Mouse (Mus musculus) inflammation-experienced regulatory T-cells, adult 16 weeks (primary cell): ENCODE data around the gene Lipm. TPM values are rescaled to one million over a fixed set of nuclear protein-coding genes. Genes with fewer than 3 reads are reported as not detected.

Experiments
- polyA plus RNA-seq: library from polyadenylated mRNA; unstranded; fragments of 100-300 nt; shearing (Covaris generic); gene quantifications from one replicate; pipeline ENCODE4 v1.2.1, GENCODE M21; 2017

Lipm gene
- not detected for polyA plus RNA-seq

DNA sequence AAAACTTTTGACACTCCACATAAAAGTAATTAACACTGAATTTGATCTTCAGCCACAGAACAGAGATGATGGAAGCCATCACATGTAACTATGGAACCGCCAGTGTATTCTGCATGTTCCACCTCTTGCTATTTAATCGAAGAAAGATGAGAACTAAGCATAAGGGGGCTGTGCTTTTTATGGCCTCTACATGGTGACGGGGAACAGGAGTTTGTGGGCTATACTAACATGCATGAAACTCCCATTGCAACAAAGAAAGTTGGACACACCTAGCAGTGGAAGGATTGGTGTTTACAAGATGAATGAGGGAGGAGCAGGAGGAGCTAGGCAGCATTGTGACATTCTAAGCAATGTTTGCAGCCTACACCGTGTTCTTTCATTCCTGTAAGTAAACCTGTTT, at the start of gene Lipm:
Lipm (plus strand) TSS at position 301 of the 400 bp plus-strand sequence.

DNA sequence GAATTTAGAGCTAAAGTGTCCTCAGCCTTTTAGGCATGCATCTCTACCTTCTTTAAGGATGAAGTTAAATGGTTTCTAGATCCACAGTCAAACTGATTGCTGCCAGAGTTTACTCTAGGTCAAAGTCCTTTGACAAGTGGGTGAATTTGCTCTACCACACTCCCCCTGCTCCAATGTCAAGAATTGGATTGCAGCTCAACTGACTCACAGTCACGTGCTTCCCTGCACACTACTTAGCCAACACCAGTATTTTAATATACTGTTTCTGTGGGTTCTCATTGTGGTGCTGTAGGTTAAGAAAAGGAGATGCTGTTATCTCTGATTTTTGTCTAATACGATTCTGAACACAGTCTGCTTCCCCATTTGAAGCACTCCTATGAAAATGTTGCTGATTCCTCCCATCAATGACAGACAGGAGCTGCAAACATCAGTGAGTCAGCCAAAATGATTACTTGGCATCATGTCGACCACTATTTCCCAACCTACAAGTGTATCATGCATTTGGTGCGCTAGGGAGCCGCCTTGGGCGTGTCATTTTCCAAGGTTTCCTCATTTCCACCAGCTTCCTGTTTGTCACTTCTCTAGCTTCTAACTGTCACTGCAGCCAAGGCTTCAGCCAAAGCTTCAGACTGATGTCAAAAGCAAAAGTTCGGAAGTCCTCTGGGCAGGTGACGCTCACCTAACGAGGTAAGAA, 33.8 kb upstream of the Lipm start, which contains the start of gene Lipn:
Lipn (plus strand) TSS at position 580 of the 694 bp plus-strand sequence.

DNA sequence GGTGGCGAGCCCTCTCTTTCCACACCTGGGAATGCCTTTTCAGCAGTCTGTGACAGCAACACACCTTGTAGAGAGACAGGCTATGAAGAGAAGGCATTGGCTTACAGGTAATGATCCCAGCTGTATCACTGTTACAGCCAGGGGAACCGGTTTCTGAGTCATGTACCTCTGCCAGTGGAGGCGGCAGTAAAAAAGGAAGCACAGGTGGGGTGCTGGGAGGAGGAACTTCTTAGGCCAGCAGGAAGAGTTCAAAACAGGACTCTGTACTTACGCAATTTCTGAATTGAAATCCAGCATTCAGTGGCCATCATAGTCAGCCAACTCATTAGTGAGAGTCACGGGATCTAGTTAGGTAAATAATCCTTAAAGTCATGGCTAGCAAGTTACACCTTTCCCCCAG, 65.2 kb downstream of the Lipm start, which contains the start of gene Ankrd22:
Ankrd22 (minus strand) TSS at position 163 of the 400 bp plus-strand sequence.

Other genes starting within 250 kb of the Lipm start
- not detected for gene Lipf, start 139.7 kb upstream of the Lipm start, polyA plus RNA-seq
- gene Lipk, start 92.6 kb upstream of the Lipm start, polyA plus RNA-seq, result not detected
- gene Lipn, start 33.6 kb upstream of the Lipm start, polyA plus RNA-seq, result not detected
- gene Ankrd22, start 65.1 kb downstream of the Lipm start, polyA plus RNA-seq, result not detected
- gene Stambpl1, start 91.3 kb downstream of the Lipm start, polyA plus RNA-seq, result 106 TPM
- not detected for gene Acta2, start 154.7 kb downstream of the Lipm start, polyA plus RNA-seq
- gene Fas, start 189.7 kb downstream of the Lipm start, polyA plus RNA-seq, result 108 TPM